Mouse (Mus musculus): ENCODE results near the gene Tldc1. TPM values are rescaled to one million over a fixed set of nuclear protein-coding genes. Genes with fewer than 3 reads are reported as not detected.
A peak's percentile ranks its signal among the peaks of the same experiment; 100 is the strongest.

Tldc1 gene
- polyA plus RNA-seq, 1 experiment from 2014 or later = 7.7 TPM

- peak overlapping the region; percentile 83 for H3K27ac ChIP-seq (ENCODE audit: low read depth, low read length)
- no peak overlapping the region for H3K9ac ChIP-seq (ENCODE audit: low read depth, low read length)
- H3K36me3 ChIP-seq (ENCODE audit: control insufficient read depth, insufficient read depth) = peaks cover 32% of the 10 kb centered on the region
- ATAC-seq = peak; percentile 76
- peaks cover 22% of the 10 kb centered on the region for H3K4me1 ChIP-seq (replicated peaks; ENCODE audit: control insufficient read depth, insufficient read depth, low read length)
- WGBS = 23% methylated on average over 12 of the region's 12 CpGs
- no peaks in the 10 kb centered on the region for H3K27me3 ChIP-seq (replicated peaks; ENCODE audit: control insufficient read depth, insufficient read depth, low read length)
- H3K4me3 ChIP-seq (ENCODE audit: low read depth, low read length) = no peak overlapping the region; the same call in 1 of the 2 replicates
- no peaks in the 10 kb centered on the region for H3K9me3 ChIP-seq (ENCODE audit: control insufficient read depth)
- H3K4me2 ChIP-seq (replicated peaks; ENCODE audit: low read depth) = peak overlapping the region; percentile 42
- no peak for TF ChIP-seq CTCF (IDR thresholded peaks at IDR 0.05; ENCODE audit: low read depth)
Measured at GRCm38 (mm10) chr8:119812650-119813431, 34.6 kb upstream of the Tldc1 start.

DNA sequence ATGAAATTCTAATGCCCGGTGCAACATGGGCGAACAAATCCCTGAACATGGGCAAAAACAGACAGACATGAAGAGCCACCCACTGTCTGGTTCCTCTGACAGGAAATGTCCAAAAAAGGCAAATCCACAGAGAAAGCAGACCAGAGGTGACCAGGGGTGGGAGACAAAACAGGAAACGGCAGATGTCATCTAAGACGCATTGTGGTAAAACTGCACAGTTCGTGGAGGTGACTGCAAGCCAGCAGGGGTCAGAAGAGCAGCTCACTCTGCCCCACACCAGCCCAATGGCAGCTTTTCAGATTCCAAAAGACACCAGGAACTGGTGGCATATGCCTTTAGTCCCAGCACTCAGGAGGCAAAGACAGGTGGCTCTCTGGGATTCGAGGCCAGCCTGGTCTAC is 33.7 kb upstream of the Tldc1 start:
- Histone ChIP-seq H3K4me2 (replicated peaks; ENCODE audit: low read depth) (no peak overlapping the region), H3K27ac (ENCODE audit: low read depth, low read length) (peak overlapping the region; percentile 83), H3K9me3 (ENCODE audit: control insufficient read depth) (no peaks in the 10 kb centered on the region), H3K9ac (ENCODE audit: low read depth, low read length) (no peak overlapping the region), H3K4me3 (ENCODE audit: low read depth, low read length) (no peak overlapping the region), H3K4me1 (replicated peaks; ENCODE audit: control insufficient read depth, insufficient read depth, low read length) (peaks cover 20% of the 10 kb centered on the region; the same call in 1 of the 2 replicates), H3K27me3 (replicated peaks; ENCODE audit: control insufficient read depth, insufficient read depth, low read length) (no peaks in the 10 kb centered on the region), H3K36me3 (ENCODE audit: control insufficient read depth, insufficient read depth) (peaks cover 32% of the 10 kb centered on the region)
- WGBS = 32% methylated on average over 6 of the region's 6 CpGs
- peak; percentile 60 for TF ChIP-seq CTCF (IDR thresholded peaks at IDR 0.05; ENCODE audit: low read depth)
- ATAC-seq = no peak

DNA sequence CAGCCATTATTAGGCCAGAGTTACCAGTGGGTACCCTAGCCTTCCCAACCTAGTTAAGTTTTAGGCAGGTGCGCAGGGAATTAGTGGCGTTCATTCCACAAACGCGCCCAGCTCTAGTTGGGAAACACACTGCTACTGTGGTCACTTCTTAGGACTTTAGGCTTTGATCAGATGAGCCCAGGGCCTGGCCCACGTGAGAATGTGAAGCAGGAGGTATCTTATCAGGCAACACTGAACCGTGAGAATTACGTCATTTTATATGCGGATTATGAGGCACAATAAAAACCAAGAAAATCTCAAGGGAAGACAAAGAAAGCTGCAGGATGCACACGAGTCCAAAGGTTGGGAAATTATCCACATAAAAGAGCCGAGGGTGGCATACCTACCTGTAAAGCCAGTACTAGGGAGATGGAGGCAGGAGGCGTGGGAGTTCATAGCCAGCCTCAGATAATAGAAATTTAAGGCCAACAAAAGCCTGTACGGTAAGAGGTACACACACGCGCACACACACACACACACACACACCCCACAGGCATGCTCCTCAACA is 32.8 kb upstream of the Tldc1 start:
- Histone ChIP-seq H3K27me3 (replicated peaks; ENCODE audit: control insufficient read depth, insufficient read depth, low read length) (no peaks in the 10 kb centered on the region), H3K4me1 (replicated peaks; ENCODE audit: control insufficient read depth, insufficient read depth, low read length) (peaks cover 20% of the 10 kb centered on the region; the same call in 1 of the 2 replicates), H3K27ac (ENCODE audit: low read depth, low read length) (peak overlapping the region; percentile 64), H3K36me3 (ENCODE audit: control insufficient read depth, insufficient read depth) (peaks cover 31% of the 10 kb centered on the region), H3K9ac (ENCODE audit: low read depth, low read length) (no peak overlapping the region), H3K9me3 (ENCODE audit: control insufficient read depth) (no peaks in the 10 kb centered on the region), H3K4me2 (replicated peaks; ENCODE audit: low read depth) (no peak overlapping the region), H3K4me3 (ENCODE audit: low read depth, low read length) (no peak overlapping the region)
- ATAC-seq = peak; percentile 72
- no peak for TF ChIP-seq CTCF (IDR thresholded peaks at IDR 0.05; ENCODE audit: low read depth)
- WGBS = 35% methylated on average over 14 of the region's 14 CpGs

GRCm38 (mm10) chr8:119810127-119810868 is 32.1 kb upstream of the Tldc1 start:
- Histone ChIP-seq H3K27ac (ENCODE audit: low read depth, low read length) (peak overlapping the region; percentile 64), H3K4me1 (replicated peaks; ENCODE audit: control insufficient read depth, insufficient read depth, low read length) (peaks cover 20% of the 10 kb centered on the region; the same call in 1 of the 2 replicates), H3K9ac (ENCODE audit: low read depth, low read length) (no peak overlapping the region), H3K27me3 (replicated peaks; ENCODE audit: control insufficient read depth, insufficient read depth, low read length) (no peaks in the 10 kb centered on the region), H3K4me3 (ENCODE audit: low read depth, low read length) (no peak overlapping the region), H3K4me2 (replicated peaks; ENCODE audit: low read depth) (no peak overlapping the region), H3K36me3 (ENCODE audit: control insufficient read depth, insufficient read depth) (peaks cover 23% of the 10 kb centered on the region), H3K9me3 (ENCODE audit: control insufficient read depth) (no peaks in the 10 kb centered on the region)
- TF ChIP-seq CTCF (IDR thresholded peaks at IDR 0.05; ENCODE audit: low read depth) = no peak
- 78% methylated on average over 23 of the region's 23 CpGs for WGBS
- ATAC-seq = no peak

- Histone ChIP-seq H3K4me3 (ENCODE audit: low read depth, low read length) (no peak overlapping the region), H3K9ac (ENCODE audit: low read depth, low read length) (no peak overlapping the region), H3K36me3 (ENCODE audit: control insufficient read depth, insufficient read depth) (peaks cover 19% of the 10 kb centered on the region), H3K4me1 (replicated peaks; ENCODE audit: control insufficient read depth, insufficient read depth, low read length) (peaks cover 20% of the 10 kb centered on the region; the same call in 1 of the 2 replicates), H3K9me3 (ENCODE audit: control insufficient read depth) (no peaks in the 10 kb centered on the region), H3K4me2 (replicated peaks; ENCODE audit: low read depth) (no peak overlapping the region), H3K27ac (ENCODE audit: low read depth, low read length) (no peak overlapping the region), H3K27me3 (replicated peaks; ENCODE audit: control insufficient read depth, insufficient read depth, low read length) (no peaks in the 10 kb centered on the region)
- WGBS = 93% methylated on average over 9 of the region's 9 CpGs
- no peak for ATAC-seq
- TF ChIP-seq CTCF (IDR thresholded peaks at IDR 0.05; ENCODE audit: low read depth) = no peak
Measured at GRCm38 (mm10) chr8:119809620-119810019, 31.4 kb upstream of the Tldc1 start.

DNA sequence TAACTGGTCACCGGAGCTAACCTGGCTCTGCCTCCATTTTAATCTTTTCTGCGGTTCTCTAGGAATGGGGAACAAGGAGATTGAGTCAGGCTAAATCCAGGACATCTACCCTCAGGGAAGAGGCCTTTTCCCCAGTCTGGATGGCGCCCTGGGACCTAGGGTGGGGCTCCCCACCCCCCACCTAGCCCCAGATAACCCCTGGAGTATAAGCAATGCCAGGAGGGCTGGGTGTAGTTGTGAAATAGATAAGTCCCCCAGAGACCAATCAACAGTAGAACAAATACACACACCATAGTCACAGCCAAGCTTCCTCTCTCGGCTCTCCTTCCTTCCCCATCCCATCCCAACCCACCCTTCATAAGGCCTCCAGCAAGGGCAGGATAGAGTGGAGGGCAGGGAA is 29.5 kb upstream of the Tldc1 start:
- Histone ChIP-seq H3K36me3 (ENCODE audit: control insufficient read depth, insufficient read depth) (peaks cover 19% of the 10 kb centered on the region), H3K4me3 (ENCODE audit: low read depth, low read length) (no peak overlapping the region), H3K4me2 (replicated peaks; ENCODE audit: low read depth) (no peak overlapping the region), H3K9ac (ENCODE audit: low read depth, low read length) (no peak overlapping the region), H3K27me3 (replicated peaks; ENCODE audit: control insufficient read depth, insufficient read depth, low read length) (no peaks in the 10 kb centered on the region), H3K4me1 (replicated peaks; ENCODE audit: control insufficient read depth, insufficient read depth, low read length) (peaks cover 14% of the 10 kb centered on the region; the same call in 1 of the 2 replicates), H3K9me3 (ENCODE audit: control insufficient read depth) (no peaks in the 10 kb centered on the region), H3K27ac (ENCODE audit: low read depth, low read length) (no peak overlapping the region)
- no peak for ATAC-seq
- WGBS = 69% methylated on average over 4 of the region's 4 CpGs
- no peak for TF ChIP-seq CTCF (IDR thresholded peaks at IDR 0.05; ENCODE audit: low read depth)

Measured in intestine, postnatal 0 days (tissue).